Mouse (Mus musculus) brain, embryonic 14.5 days (tissue): ENCODE measurements at regions not wholly inside any gene's neighbourhood (a gene's known extent, or its start where the extent isn't known, plus 50 kb on each side); places are given as distances from the start of the nearest gene placed in this dataset.

Source experiments
- CTCF ChIP-seq: fragments of 200-500 bp; IDR thresholded peaks from 2 replicates; pipeline ENCODE4 v1.5.1; 2012; ENCODE audit warnings: inconsistent platforms, mild to moderate bottlenecking, moderate library complexity, borderline replicate concordance; ENCODE audit not compliant: insufficient read depth, insufficient read length; ENCODE audit errors: extremely low read depth
- POLR2A ChIP-seq: fragments of 200-500 bp; IDR thresholded peaks from 2 replicates; pipeline ENCODE4 v1.6.1; 2012; ENCODE audit warnings: mild to moderate bottlenecking, inconsistent platforms, borderline replicate concordance; ENCODE audit not compliant: poor library complexity, insufficient read depth, insufficient read length, severe bottlenecking; ENCODE audit errors: extremely low read depth

DNA sequence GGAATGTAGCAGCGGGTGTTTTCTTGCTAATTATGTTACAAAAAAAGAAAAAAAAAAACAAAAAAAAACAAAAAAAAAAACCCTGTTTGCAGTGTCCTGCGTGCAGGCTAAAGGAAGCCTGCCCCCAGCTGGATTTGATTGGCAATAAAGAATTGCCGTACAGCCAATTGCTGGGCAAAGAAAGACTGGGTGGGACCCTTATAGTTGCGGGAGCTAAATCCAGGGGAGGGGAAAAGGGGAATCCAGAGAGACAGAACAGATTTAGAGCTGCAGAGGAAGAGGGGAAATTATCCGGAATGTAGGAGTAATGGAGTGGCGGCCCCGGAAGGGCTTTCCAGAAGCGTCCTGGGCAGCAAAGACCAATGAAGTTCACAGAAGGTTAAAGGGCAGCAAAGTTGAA is 223.6 kb downstream of the Prdm2 start:
- TF ChIP-seq CTCF (peak; percentile 37; the same call in 1 of the 2 replicates), POLR2A (no peak)
